ENCODE assay signal across 8 mouse cellular contexts in genomic region chr2:180678609-180679140, GRCm38 (mm10). TPM values are rescaled to one million over a fixed set of nuclear protein-coding genes. Genes with fewer than 3 reads are reported as not detected.
DNase-seq lines count a peak whose midpoint lies in the region; ATAC-seq and TF ChIP-seq lines count a peak whose summit lies in the region.

No protein-coding gene starts in this region.

- H3K4me2 ChIP-seq in midbrain, embryonic 12.5 days (replicated peaks) = no peak overlapping the region

- ATAC-seq in midbrain, embryonic 12.5 days (ENCODE audit: low FRiP score, low read depth) = peak; percentile 56; the same call in 1 of the 2 replicates

- TF ChIP-seq POLR2A in testis, adult 2 months (IDR thresholded peaks at IDR 0.05; ENCODE audit: control insufficient read depth, low read depth, low read length) = peak; percentile 31; the same call in 1 of the 2 replicates
- TF ChIP-seq POLR2A in cortical plate, adult 2 months (IDR thresholded peaks at IDR 0.05; ENCODE audit: extremely low read depth, insufficient read depth, low read length) = 0 out of 2 replicates have a peak, but pooled peaks have one; percentile 24
- TF ChIP-seq POLR2A in small intestine, adult 2 months (IDR thresholded peaks at IDR 0.05; ENCODE audit: low read depth, low read length) = no peak

- no peaks in the 10 kb centered on the region for H3K4me1 ChIP-seq in testis, adult 2 months (ENCODE audit: control insufficient read depth, insufficient read depth, low read length)
- H3K4me1 ChIP-seq in cortical plate, adult 2 months (ENCODE audit: control insufficient read depth, insufficient read depth, low read length) = no peaks in the 10 kb centered on the region
- no peaks in the 10 kb centered on the region for H3K4me1 ChIP-seq in midbrain, embryonic 12.5 days
- no peaks in the 10 kb centered on the region for H3K4me1 ChIP-seq in small intestine, adult 2 months (ENCODE audit: control insufficient read depth, insufficient read depth, insufficient read length, low read length)

- DNase-seq in testis, postnatal 14 days (ENCODE audit: low spot score) = no peak
- peak; percentile 54 for DNase-seq in gastrocnemius, postnatal 10 days
- peak; percentile 56 for DNase-seq in kidney, adult 11 months
- peak; percentile 56 to 73 for DNase-seq in left cerebral cortex, postnatal 36 days (ENCODE audit: low spot score in 2 of 2)

- H3K27me3 ChIP-seq in testis, adult 2 months (ENCODE audit: control insufficient read depth, insufficient read depth, low read length) = no peaks in the 10 kb centered on the region
- no peaks in the 10 kb centered on the region for H3K27me3 ChIP-seq in midbrain, embryonic 12.5 days
- no peaks in the 10 kb centered on the region for H3K27me3 ChIP-seq in small intestine, adult 2 months (ENCODE audit: control insufficient read depth, insufficient read depth, low read length)

- TF ChIP-seq CTCF in testis, adult 2 months (IDR thresholded peaks at IDR 0.05; ENCODE audit: control insufficient read depth, insufficient read depth, insufficient replicate concordance, low read depth, low read length) = no peak; the same call in 1 of the 2 replicates
- TF ChIP-seq CTCF in cortical plate, adult 2 months (IDR thresholded peaks at IDR 0.05; ENCODE audit: extremely low read depth, insufficient read depth, low read length) = peak; percentile 69
- TF ChIP-seq CTCF in small intestine, adult 2 months (IDR thresholded peaks at IDR 0.05; ENCODE audit: extremely low read depth, insufficient read length, insufficient replicate concordance, low read depth, low read length) = peak; percentile 70; the same call in 1 of the 2 replicates

- no peak overlapping the region for H3K27ac ChIP-seq in testis, adult 2 months (ENCODE audit: control insufficient read depth, insufficient read depth, low read depth, low read length)
- H3K27ac ChIP-seq in cortical plate, adult 2 months (ENCODE audit: insufficient read depth, low read length) = no peak overlapping the region
- H3K27ac ChIP-seq in midbrain, embryonic 12.5 days (replicated peaks) = no peak overlapping the region
- H3K27ac ChIP-seq in small intestine, adult 2 months (ENCODE audit: insufficient read depth, low read depth, low read length) = no peak overlapping the region

- H3K9me3 ChIP-seq in midbrain, embryonic 12.5 days = no peaks in the 10 kb centered on the region

- H3K4me3 ChIP-seq in testis, adult 2 months (ENCODE audit: control insufficient read depth, low read depth, low read length) = no peak overlapping the region
- no peak overlapping the region for H3K4me3 ChIP-seq in cortical plate, adult 2 months (ENCODE audit: insufficient read depth, low read length)
- no peak overlapping the region for H3K4me3 ChIP-seq in midbrain, embryonic 12.5 days
- H3K4me3 ChIP-seq in small intestine, adult 2 months (ENCODE audit: low read depth, low read length) = no peak overlapping the region

- H3K36me3 ChIP-seq in testis, adult 2 months (ENCODE audit: control insufficient read depth, insufficient read depth, low read length) = peaks cover 1% of the 10 kb centered on the region; the same call in 1 of the 2 replicates
- H3K36me3 ChIP-seq in midbrain, embryonic 12.5 days = peaks cover 56% of the 10 kb centered on the region
- peaks cover 40% of the 10 kb centered on the region for H3K36me3 ChIP-seq in small intestine, adult 2 months (ENCODE audit: control insufficient read depth, insufficient read depth, low read length)

- WGBS in midbrain, embryonic 12.5 days = 22% methylated on average over 4 of the region's 4 CpGs
- WGBS in small intestine, adult 2 months = 15% methylated on average over 4 of the region's 4 CpGs

- no peak overlapping the region for H3K9ac ChIP-seq in midbrain, embryonic 12.5 days (replicated peaks)

- intact Hi-C loops in left cerebral cortex, postnatal 36 days (cut with DNase I) = loop anchor here (5.0 to 10.0 kb wide), 3 partner anchors 49 to 94 kb away; partner anchors contain the start of genes Mrgbp, Ogfr and Slc17a9

RNA-seq across cellular contexts. Expression of gene Dido1, which starts 31.1 kb away (rescaled TPM):
- 24.1 and 26.6 TPM in 2 replicates for polyA plus RNA-seq in testis, adult 2 months (2012; rRNA removed)
- 28.1 and 32.9 TPM in 2 replicates for polyA plus RNA-seq in cortical plate, adult 2 months (2012; rRNA removed)
- 10 to 100 TPM; 21.4 to 32.2 TPM for total RNA-seq in gastrocnemius, postnatal 10 days (2021)
- total RNA-seq in left cerebral cortex, postnatal 36 days (2021) = 10 to 100 TPM; 51.2 to 62.8 TPM
- 41.4 and 43.6 TPM in 2 replicates for polyA plus RNA-seq in midbrain, embryonic 12.5 days (2016; fragmentation: Nextera tagmentation; extraction: Ambion mirVana)
- 4.5 and 7.3 TPM in 2 replicates for polyA plus RNA-seq in small intestine, adult 2 months (2012; rRNA removed)

RNA-seq across cellular contexts. Expression of gene Gid8, which starts 31.2 kb away (rescaled TPM):
- polyA plus RNA-seq in testis, adult 2 months (2012; rRNA removed) = 29.3 and 30.9 TPM in 2 replicates
- 57.5 and 60.4 TPM in 2 replicates for polyA plus RNA-seq in cortical plate, adult 2 months (2012; rRNA removed)
- total RNA-seq in gastrocnemius, postnatal 10 days (2021) = 10 to 100 TPM; 50.4 to 51.6 TPM
- 10 to 100 TPM; 63.1 to 63.3 TPM for total RNA-seq in left cerebral cortex, postnatal 36 days (2021)
- 54.6 and 59.2 TPM in 2 replicates for polyA plus RNA-seq in midbrain, embryonic 12.5 days (2016; fragmentation: Nextera tagmentation; extraction: Ambion mirVana)
- 9.2 and 20.3 TPM in 2 replicates for polyA plus RNA-seq in small intestine, adult 2 months (2012; rRNA removed)

RNA-seq across cellular contexts. Expression of gene Tcfl5, which starts 36.2 kb away (rescaled TPM):
- 177 and 192 TPM in 2 replicates for polyA plus RNA-seq in testis, adult 2 months (2012; rRNA removed)
- polyA plus RNA-seq in cortical plate, adult 2 months (2012; rRNA removed) = 0.91 and 1.1 TPM in 2 replicates
- under 1 TPM; 0.28 to 0.41 TPM for total RNA-seq in gastrocnemius, postnatal 10 days (2021)
- 1 to 10 TPM in 1 of 2 experiments, under 1 TPM in 1; 0.81 to 1.0 TPM for total RNA-seq in left cerebral cortex, postnatal 36 days (2021)
- polyA plus RNA-seq in midbrain, embryonic 12.5 days (2016; fragmentation: Nextera tagmentation; extraction: Ambion mirVana) = 0.24 TPM in 1 of 2 replicates, not detected in the other
- polyA plus RNA-seq in small intestine, adult 2 months (2012; rRNA removed) = not detected in 2 replicates

RNA-seq across cellular contexts. Expression of gene Slc17a9, which starts 46.4 kb away (rescaled TPM):
- 16.0 and 16.4 TPM in 2 replicates for polyA plus RNA-seq in testis, adult 2 months (2012; rRNA removed)
- polyA plus RNA-seq in cortical plate, adult 2 months (2012; rRNA removed) = 1.0 and 1.3 TPM in 2 replicates
- total RNA-seq in gastrocnemius, postnatal 10 days (2021) = 1 to 10 TPM in 1 of 2 experiments, under 1 TPM in 1; 0.52 to 1.8 TPM
- under 1 TPM; 0.27 to 0.39 TPM for total RNA-seq in left cerebral cortex, postnatal 36 days (2021)
- polyA plus RNA-seq in midbrain, embryonic 12.5 days (2016; fragmentation: Nextera tagmentation; extraction: Ambion mirVana) = 0.17 and 0.22 TPM in 2 replicates
- polyA plus RNA-seq in small intestine, adult 2 months (2012; rRNA removed) = 13.4 and 15.8 TPM in 2 replicates

Comparison
In these comparisons a context has a peak if more than half of its experiments do, and no peak if none do; other contexts are left out.
1. RNA of gene Tcfl5, which starts 36.2 kb away (polyA plus RNA-seq): 177 to 192 TPM in testis, adult 2 months; 0.91 to 1.1 TPM in cortical plate, adult 2 months, 0.24 TPM in midbrain, embryonic 12.5 days and not detected in small intestine, adult 2 months; every median in the first group is over 10 times any median in the second.